ENCODE assay signal across 25 mouse cellular contexts in genomic region chr14:34837145-34837544, GRCm38 (mm10). TPM values are rescaled to one million over a fixed set of nuclear protein-coding genes. Genes with fewer than 3 reads are reported as not detected.
DNase-seq lines count a peak whose midpoint lies in the region; ATAC-seq and TF ChIP-seq lines count a peak whose summit lies in the region.
"Had no signal": no experiment of that assay in that cellular context is flagged by ENCODE, and none has a peak within 500 bp of the region (broad histone marks: within the 10 kb centered on the region; RNA-seq: fewer than 3 reads in every experiment).

No protein-coding gene starts in this region.

- H3K36me3 ChIP-seq in embryonic facial prominence, embryonic 14.5 days (ENCODE audit: control insufficient read depth, insufficient read depth, low read length): no peaks in the 10 kb centered on the region
- H3K36me3 ChIP-seq in embryonic facial prominence, embryonic 10.5 days (replicated peaks): no peaks in the 10 kb centered on the region
- no peaks in the 10 kb centered on the region for H3K36me3 ChIP-seq in hindbrain, embryonic 13.5 days
- H3K36me3 ChIP-seq in hindbrain, embryonic 14.5 days (replicated peaks; ENCODE audit: control insufficient read depth, insufficient read depth): no peaks in the 10 kb centered on the region
- no peaks in the 10 kb centered on the region for H3K36me3 ChIP-seq in hindbrain, postnatal 0 days (ENCODE audit: insufficient read depth, low read length)
- H3K36me3 ChIP-seq in hindbrain, embryonic 12.5 days: no peaks in the 10 kb centered on the region
- H3K36me3 ChIP-seq: embryonic facial prominence, embryonic 15.5 days had no signal

- H3K4me3 ChIP-seq in embryonic facial prominence, embryonic 14.5 days (ENCODE audit: low read depth, low read length): no peak overlapping the region
- no peak overlapping the region for H3K4me3 ChIP-seq in embryonic facial prominence, embryonic 10.5 days
- no peak overlapping the region for H3K4me3 ChIP-seq in hindbrain, embryonic 13.5 days
- H3K4me3 ChIP-seq in hindbrain, embryonic 14.5 days (replicated peaks; ENCODE audit: low read length): no peak overlapping the region
- no peak overlapping the region for H3K4me3 ChIP-seq in hindbrain, postnatal 0 days (ENCODE audit: low read length)
- no peak overlapping the region for H3K4me3 ChIP-seq in hindbrain, embryonic 12.5 days
- H3K4me3 ChIP-seq: embryonic facial prominence, embryonic 15.5 days had no signal

- no peaks in the 10 kb centered on the region for H3K4me1 ChIP-seq in embryonic facial prominence, embryonic 14.5 days (ENCODE audit: control insufficient read depth, insufficient read depth, low read length)
- H3K4me1 ChIP-seq in embryonic facial prominence, embryonic 10.5 days: no peaks in the 10 kb centered on the region
- peaks cover 5% of the 10 kb centered on the region; the same call in 1 of the 2 replicates for H3K4me1 ChIP-seq in hindbrain, embryonic 13.5 days (replicated peaks)
- no peaks in the 10 kb centered on the region for H3K4me1 ChIP-seq in hindbrain, embryonic 14.5 days (replicated peaks; ENCODE audit: control insufficient read depth, insufficient read depth, low read length)
- no peaks in the 10 kb centered on the region for H3K4me1 ChIP-seq in hindbrain, postnatal 0 days (ENCODE audit: insufficient read depth, low read length)
- H3K4me1 ChIP-seq in hindbrain, embryonic 12.5 days: peaks cover 5% of the 10 kb centered on the region; the same call in 1 of the 2 replicates
- H3K4me1 ChIP-seq: embryonic facial prominence, embryonic 15.5 days had no signal

- TF ChIP-seq CTCF in hindbrain, postnatal 0 days (IDR thresholded peaks at IDR 0.05; ENCODE audit: low read depth): no peak

- H3K27me3 ChIP-seq in embryonic facial prominence, embryonic 14.5 days (replicated peaks; ENCODE audit: control insufficient read depth, insufficient read depth, low read length): no peaks in the 10 kb centered on the region
- H3K27me3 ChIP-seq in embryonic facial prominence, embryonic 10.5 days (replicated peaks; ENCODE audit: low read depth, poor library complexity, severe bottlenecking): no peaks in the 10 kb centered on the region
- H3K27me3 ChIP-seq in hindbrain, embryonic 13.5 days: no peaks in the 10 kb centered on the region
- no peaks in the 10 kb centered on the region for H3K27me3 ChIP-seq in hindbrain, embryonic 14.5 days (ENCODE audit: control insufficient read depth, insufficient read depth, low read length)
- no peaks in the 10 kb centered on the region for H3K27me3 ChIP-seq in hindbrain, postnatal 0 days (ENCODE audit: insufficient read depth, low read length)
- H3K27me3 ChIP-seq in hindbrain, embryonic 12.5 days: no peaks in the 10 kb centered on the region
- H3K27me3 ChIP-seq: embryonic facial prominence, embryonic 15.5 days had no signal

- no peak overlapping the region for H3K4me2 ChIP-seq in embryonic facial prominence, embryonic 14.5 days (ENCODE audit: low read depth, low read length)
- H3K4me2 ChIP-seq in hindbrain, embryonic 13.5 days: no peak overlapping the region
- no peak overlapping the region for H3K4me2 ChIP-seq in hindbrain, embryonic 14.5 days (replicated peaks)
- no peak overlapping the region for H3K4me2 ChIP-seq in hindbrain, postnatal 0 days (ENCODE audit: low read depth, low read length)
- no peak overlapping the region for H3K4me2 ChIP-seq in hindbrain, embryonic 12.5 days (replicated peaks)
- H3K4me2 ChIP-seq: embryonic facial prominence, embryonic 15.5 days; heart, embryonic 11.5 days had no signal

- H3K9me3 ChIP-seq in embryonic facial prominence, embryonic 14.5 days (ENCODE audit: control insufficient read depth, low read length): no peaks in the 10 kb centered on the region
- no peaks in the 10 kb centered on the region for H3K9me3 ChIP-seq in embryonic facial prominence, embryonic 10.5 days
- no peaks in the 10 kb centered on the region for H3K9me3 ChIP-seq in hindbrain, embryonic 13.5 days
- H3K9me3 ChIP-seq in hindbrain, embryonic 14.5 days (ENCODE audit: control insufficient read depth, low read length): no peaks in the 10 kb centered on the region
- no peaks in the 10 kb centered on the region for H3K9me3 ChIP-seq in hindbrain, postnatal 0 days (ENCODE audit: low read length)
- H3K9me3 ChIP-seq in hindbrain, embryonic 12.5 days (replicated peaks): no peaks in the 10 kb centered on the region
- H3K9me3 ChIP-seq: embryonic facial prominence, embryonic 15.5 days had no signal

- no peak overlapping the region for H3K9ac ChIP-seq in embryonic facial prominence, embryonic 14.5 days (ENCODE audit: low read depth, low read length)
- no peak overlapping the region for H3K9ac ChIP-seq in hindbrain, embryonic 13.5 days
- H3K9ac ChIP-seq in hindbrain, embryonic 14.5 days: no peak overlapping the region
- H3K9ac ChIP-seq in hindbrain, postnatal 0 days (replicated peaks; ENCODE audit: low read length): no peak overlapping the region
- H3K9ac ChIP-seq in hindbrain, embryonic 12.5 days: no peak overlapping the region
- H3K9ac ChIP-seq: embryonic facial prominence, embryonic 15.5 days; forebrain, postnatal 0 days had no signal

- 77% methylated on average over 3 of the region's 3 CpGs for WGBS in embryonic facial prominence, embryonic 14.5 days
- WGBS in embryonic facial prominence, embryonic 10.5 days: 79% methylated on average over 3 of the region's 3 CpGs
- WGBS in hindbrain, embryonic 13.5 days: 78% methylated on average over 3 of the region's 3 CpGs
- WGBS in hindbrain, embryonic 14.5 days: 73% methylated on average over 3 of the region's 3 CpGs
- WGBS in hindbrain, postnatal 0 days: 72% methylated on average over 3 of the region's 3 CpGs
- WGBS in hindbrain, embryonic 12.5 days: 85% methylated on average over 3 of the region's 3 CpGs

- no peak overlapping the region for H3K27ac ChIP-seq in embryonic facial prominence, embryonic 14.5 days (replicated peaks; ENCODE audit: low read depth, low read length)
- no peak overlapping the region for H3K27ac ChIP-seq in embryonic facial prominence, embryonic 10.5 days (replicated peaks)
- H3K27ac ChIP-seq in hindbrain, embryonic 13.5 days: peak overlapping the region; percentile 30; the same call in 1 of the 2 replicates
- H3K27ac ChIP-seq in hindbrain, embryonic 14.5 days: no peak overlapping the region
- H3K27ac ChIP-seq in hindbrain, postnatal 0 days: no peak overlapping the region
- H3K27ac ChIP-seq in hindbrain, embryonic 12.5 days: no peak overlapping the region
- H3K27ac ChIP-seq: embryonic facial prominence, embryonic 15.5 days had no signal

- ATAC-seq in embryonic facial prominence, embryonic 14.5 days (ENCODE audit: low read depth): 0 out of 2 replicates have a peak, but pooled peaks have one; percentile 22
- ATAC-seq in hindbrain, embryonic 13.5 days (ENCODE audit: low FRiP score): no peak
- ATAC-seq in hindbrain, embryonic 14.5 days (ENCODE audit: low FRiP score): no peak
- peak; percentile 34; the same call in 1 of the 2 replicates for ATAC-seq in hindbrain, postnatal 0 days
- no peak for ATAC-seq in hindbrain, embryonic 12.5 days (ENCODE audit: low FRiP score)
- ATAC-seq: CD4-positive, CD25-positive, alpha-beta regulatory T cell, adult 4 months; forebrain, embryonic 14.5 days; forebrain, postnatal 0 days; intestine, postnatal 0 days had no signal

- no peak for DNase-seq in embryonic facial prominence, embryonic 14.5 days (ENCODE audit: low spot score)
- no peak for DNase-seq in embryonic facial prominence, embryonic 10.5 days (ENCODE audit: low spot score)
- DNase-seq in hindbrain, embryonic 14.5 days (ENCODE audit: low spot score): no peak
- peak; percentile 30 for DNase-seq in hindbrain, postnatal 0 days (ENCODE audit: low spot score)
- DNase-seq: adrenal gland, adult 2 months; adrenal gland, postnatal 14 days; cerebellum, adult 11 months; cerebellum, adult 8-10 months; cerebellum, postnatal 25 days; embryo, embryonic 11 days; forebrain, postnatal 0 days; gastrocnemius, postnatal 10 days; gastrocnemius, postnatal 36 days; heart, postnatal 36 days; kidney, adult 2 months had no signal

RNA-seq across cellular contexts. Expression of gene Grid1, which starts 17.2 kb away (rescaled TPM):
- 1.8 and 2.5 TPM in 2 replicates for polyA plus RNA-seq in embryonic facial prominence, embryonic 14.5 days (2014; fragmentation: Nextera tagmentation; extraction: Ambion mirVana)
- polyA plus RNA-seq in embryonic facial prominence, embryonic 10.5 days (2016; fragmentation: Nextera tagmentation; extraction: Ambion mirVana): 0.20 and 0.31 TPM in 2 replicates
- 3.5 and 3.6 TPM in 2 replicates for polyA plus RNA-seq in hindbrain, embryonic 13.5 days (2015; fragmentation: Nextera tagmentation; extraction: Ambion mirVana)
- polyA plus RNA-seq in hindbrain, embryonic 14.5 days (2014; fragmentation: Nextera tagmentation; extraction: Ambion mirVana): 7.0 and 7.7 TPM in 2 replicates
- 33.7 and 36.7 TPM in 2 replicates for total RNA-seq in hindbrain, postnatal 0 days (2014; rRNA removed)
- 8.1 and 8.6 TPM in 2 replicates for polyA plus RNA-seq in hindbrain, postnatal 0 days (2015; fragmentation: Nextera tagmentation; extraction: Ambion mirVana)
- polyA plus RNA-seq in hindbrain, embryonic 12.5 days (2016; fragmentation: Nextera tagmentation; extraction: Ambion mirVana): 1.8 and 2.8 TPM in 2 replicates
- total RNA-seq: gastrocnemius, adult 18-20 months; gastrocnemius, postnatal 36 days; granulocyte monocyte progenitor cell, adult 5-6 weeks; MEL had no signal
- polyA plus RNA-seq: CD4-positive, CD25-positive, alpha-beta regulatory T cell, adult 4 months had no signal

Comparison
In these comparisons a context has a peak if more than half of its experiments do, and no peak if none do; other contexts are left out.
1. ATAC-seq: peak in embryonic facial prominence, embryonic 14.5 days (single experiment) and hindbrain, postnatal 0 days (single experiment); none in hindbrain, embryonic 13.5 days (single experiment), hindbrain, embryonic 14.5 days (single experiment) and hindbrain, embryonic 12.5 days (single experiment).